Mouse (Mus musculus): Measurements from ENCODE around the gene Gabrr3.

- TF ChIP-seq CTCF (IDR thresholded peaks at IDR 0.05; ENCODE audit: borderline replicate concordance, insufficient read depth, low read length) (no peak), POLR2A (IDR thresholded peaks at IDR 0.05; ENCODE audit: low read depth, low read length) (no peak)
Observed at GRCm38 (mm10) chr16:59451813-59452212, 44.7 kb downstream of the Gabrr3 start.
